Mouse (Mus musculus): Measurements from ENCODE around the gene Bckdha. TPM values are rescaled to one million over a fixed set of nuclear protein-coding genes. Genes with fewer than 3 reads are reported as not detected.

The Bckdha gene
- polyA plus RNA-seq, 1 experiment from 2014 or later: 96.3 TPM

GRCm38 (mm10) chr7:25671686-25672085 is 12.9 kb upstream of the Bckdha start:
- 69% methylated on average over 2 of the region's 2 CpGs for WGBS
- Histone ChIP-seq H3K27ac (no peak overlapping the region), H3K4me3 (replicated peaks; ENCODE audit: low read depth, low read length) (no peak overlapping the region), H3K9ac (ENCODE audit: low read depth, low read length) (no peak overlapping the region), H3K36me3 (ENCODE audit: insufficient read depth, low read length) (peaks cover 11% of the 10 kb centered on the region; the same call in 1 of the 2 replicates), H3K9me3 (replicated peaks; ENCODE audit: low read length) (no peaks in the 10 kb centered on the region), H3K4me1 (replicated peaks; ENCODE audit: insufficient read depth, low read length) (no peaks in the 10 kb centered on the region), H3K27me3 (ENCODE audit: insufficient read depth, low read length) (no peaks in the 10 kb centered on the region), H3K4me2 (ENCODE audit: low read length) (no peak overlapping the region)
- no peak for ATAC-seq (replicated peaks; ENCODE audit: low FRiP score, low read depth)
- no peak for DNase-seq (ENCODE audit: low spot score)
- no peak for TF ChIP-seq CTCF (IDR thresholded peaks at IDR 0.05; ENCODE audit: low read depth)

DNA sequence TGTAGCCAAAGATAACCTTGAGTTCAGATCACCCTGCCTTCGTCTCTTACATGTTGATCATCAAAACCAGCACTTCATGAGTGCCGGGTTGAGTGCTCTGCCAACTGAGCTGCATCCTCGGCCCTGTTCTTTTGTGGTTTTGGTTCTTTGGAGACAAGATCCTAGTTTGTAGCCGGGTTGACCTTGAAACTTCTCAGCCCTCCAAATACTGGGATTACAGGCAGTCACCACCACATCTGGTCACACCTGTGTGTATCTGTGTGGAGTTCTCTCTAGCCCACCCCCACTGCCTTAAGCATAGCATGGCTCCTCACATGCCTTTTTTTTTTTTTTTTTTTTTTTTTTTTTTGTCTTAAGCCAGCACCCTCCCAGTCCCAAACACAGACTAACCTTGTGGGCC is 11.3 kb upstream of the Bckdha start:
- no peak for TF ChIP-seq CTCF (IDR thresholded peaks at IDR 0.05; ENCODE audit: low read depth)
- no peak overlapping the region for H3K27ac ChIP-seq
- no peaks in the 10 kb centered on the region for H3K27me3 ChIP-seq (ENCODE audit: insufficient read depth, low read length)
- H3K4me3 ChIP-seq (replicated peaks; ENCODE audit: low read depth, low read length): no peak overlapping the region
- DNase-seq (ENCODE audit: low spot score): no peak
- peaks cover 13% of the 10 kb centered on the region; the same call in 1 of the 2 replicates for H3K36me3 ChIP-seq (ENCODE audit: insufficient read depth, low read length)
- no peak overlapping the region for H3K4me2 ChIP-seq (ENCODE audit: low read length)
- H3K4me1 ChIP-seq (replicated peaks; ENCODE audit: insufficient read depth, low read length): no peaks in the 10 kb centered on the region
- H3K9ac ChIP-seq (ENCODE audit: low read depth, low read length): no peak overlapping the region
- WGBS: 87% methylated on average over 4 of the region's 4 CpGs
- no peak for ATAC-seq (replicated peaks; ENCODE audit: low FRiP score, low read depth)
- H3K9me3 ChIP-seq (replicated peaks; ENCODE audit: low read length): no peaks in the 10 kb centered on the region

GRCm38 (mm10) chr7:25669631-25670030 is 10.8 kb upstream of the Bckdha start:
- DNase-seq (ENCODE audit: low spot score) (no peak), ATAC-seq (replicated peaks; ENCODE audit: low FRiP score, low read depth) (no peak)
- no peak for TF ChIP-seq CTCF (IDR thresholded peaks at IDR 0.05; ENCODE audit: low read depth)
- Histone ChIP-seq H3K27me3 (ENCODE audit: insufficient read depth, low read length) (no peaks in the 10 kb centered on the region), H3K9ac (ENCODE audit: low read depth, low read length) (no peak overlapping the region), H3K27ac (no peak overlapping the region), H3K9me3 (replicated peaks; ENCODE audit: low read length) (no peaks in the 10 kb centered on the region), H3K4me1 (replicated peaks; ENCODE audit: insufficient read depth, low read length) (no peaks in the 10 kb centered on the region), H3K4me3 (replicated peaks; ENCODE audit: low read depth, low read length) (no peak overlapping the region), H3K4me2 (ENCODE audit: low read length) (no peak overlapping the region), H3K36me3 (ENCODE audit: insufficient read depth, low read length) (peaks cover 16% of the 10 kb centered on the region)
- WGBS: 78% methylated on average over 9 of the region's 9 CpGs

DNA sequence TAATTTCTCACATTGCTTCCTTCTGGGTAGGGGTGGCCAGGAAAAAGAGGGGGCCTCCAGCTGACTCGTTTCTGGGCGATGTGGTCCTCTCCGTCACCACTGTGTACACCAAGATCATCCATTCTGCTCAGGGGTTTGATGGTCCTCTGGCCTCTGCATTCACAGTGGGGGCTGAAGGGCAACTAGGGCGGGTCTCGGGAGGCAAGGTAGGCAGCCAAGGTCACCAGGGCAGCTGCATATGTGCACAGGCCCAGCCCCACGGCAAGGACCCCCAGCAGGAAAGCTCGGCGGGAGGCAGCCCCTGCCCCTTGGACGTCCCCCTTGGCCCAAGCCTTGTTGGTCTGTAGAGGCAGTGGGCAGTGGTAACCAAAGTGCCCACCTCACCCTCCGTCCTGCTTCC is 10.4 kb upstream of the Bckdha start:
- ATAC-seq (replicated peaks; ENCODE audit: low FRiP score, low read depth): no peak
- no peak for DNase-seq (ENCODE audit: low spot score)
- H3K36me3 ChIP-seq (ENCODE audit: insufficient read depth, low read length): peaks cover 21% of the 10 kb centered on the region

GRCm38 (mm10) chr7:25666381-25666780 is 7.6 kb upstream of the Bckdha start:
- no peak overlapping the region for H3K4me3 ChIP-seq (replicated peaks; ENCODE audit: low read depth, low read length)
- no peak overlapping the region for H3K27ac ChIP-seq
- no peak overlapping the region for H3K9ac ChIP-seq (ENCODE audit: low read depth, low read length)
- peaks cover 26% of the 10 kb centered on the region for H3K36me3 ChIP-seq (ENCODE audit: insufficient read depth, low read length)
- ATAC-seq (replicated peaks; ENCODE audit: low FRiP score, low read depth) (no peak), DNase-seq (ENCODE audit: low spot score) (no peak)
- WGBS: 90% methylated on average over 8 of the region's 8 CpGs
- H3K9me3 ChIP-seq (replicated peaks; ENCODE audit: low read length): no peaks in the 10 kb centered on the region
- H3K4me1 ChIP-seq (replicated peaks; ENCODE audit: insufficient read depth, low read length): no peaks in the 10 kb centered on the region
- H3K27me3 ChIP-seq (ENCODE audit: insufficient read depth, low read length): no peaks in the 10 kb centered on the region
- H3K4me2 ChIP-seq (ENCODE audit: low read length): no peak overlapping the region
- TF ChIP-seq CTCF (IDR thresholded peaks at IDR 0.05; ENCODE audit: low read depth): no peak

More for the DNA sequence above, 10.4 kb upstream of the Bckdha start:
- Histone ChIP-seq H3K9ac (ENCODE audit: low read depth, low read length) (no peak overlapping the region), H3K4me2 (ENCODE audit: low read length) (no peak overlapping the region), H3K27me3 (ENCODE audit: insufficient read depth, low read length) (no peaks in the 10 kb centered on the region), H3K4me3 (replicated peaks; ENCODE audit: low read depth, low read length) (no peak overlapping the region), H3K27ac (no peak overlapping the region), H3K9me3 (replicated peaks; ENCODE audit: low read length) (no peaks in the 10 kb centered on the region), H3K4me1 (replicated peaks; ENCODE audit: insufficient read depth, low read length) (no peaks in the 10 kb centered on the region)
- WGBS: 89% methylated on average over 10 of the region's 10 CpGs
- TF ChIP-seq CTCF (IDR thresholded peaks at IDR 0.05; ENCODE audit: low read depth): no peak

- TF ChIP-seq CTCF (IDR thresholded peaks at IDR 0.05; ENCODE audit: low read depth): no peak
- Histone ChIP-seq H3K9ac (ENCODE audit: low read depth, low read length) (peak overlapping the region; percentile 73), H3K27me3 (ENCODE audit: insufficient read depth, low read length) (no peaks in the 10 kb centered on the region), H3K27ac (peak overlapping the region; percentile 85; the same call in 1 of the 2 replicates), H3K36me3 (ENCODE audit: insufficient read depth, low read length) (no peaks in the 10 kb centered on the region), H3K4me2 (ENCODE audit: low read length) (peak overlapping the region; percentile 66), H3K9me3 (replicated peaks; ENCODE audit: low read length) (no peaks in the 10 kb centered on the region), H3K4me1 (replicated peaks; ENCODE audit: insufficient read depth, low read length) (0 out of 2 replicates have a peak, but pooled peaks cover 4% of the 10 kb centered on the region), H3K4me3 (replicated peaks; ENCODE audit: low read depth, low read length) (peak overlapping the region; percentile 59)
- no peak for DNase-seq (ENCODE audit: low spot score)
- WGBS: 32% methylated on average over 10 of the region's 10 CpGs
- no peak for ATAC-seq (replicated peaks; ENCODE audit: low FRiP score, low read depth)
Observed at GRCm38 (mm10) chr7:25657785-25658184, 996 bp downstream of the Bckdha start.

All from kidney, postnatal 0 days (tissue).